12 mouse cellular contexts compared by ENCODE assay signal in the genomic region with DNA sequence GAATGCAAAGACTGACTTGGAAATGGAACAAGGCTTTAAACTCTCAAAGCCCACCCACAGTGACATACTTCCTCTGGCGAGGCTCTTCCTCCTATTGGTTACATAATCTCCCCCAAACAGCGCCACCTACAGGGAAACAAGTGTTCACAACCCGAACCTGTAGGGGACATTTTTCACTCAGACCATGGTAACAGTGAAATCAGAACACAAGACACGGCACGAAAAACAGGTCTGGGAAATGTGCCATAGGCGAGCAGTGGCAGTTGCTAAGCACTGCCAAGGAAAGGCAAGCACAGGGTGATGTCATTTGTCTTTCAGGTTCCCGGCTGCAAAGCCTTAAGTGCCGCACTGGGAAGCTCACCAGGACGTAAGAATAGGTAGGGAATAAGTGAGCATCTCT.
DNase-seq lines count a peak whose midpoint lies in the region; ATAC-seq and TF ChIP-seq lines count a peak whose summit lies in the region.
"Had no signal": no experiment of that assay in that cellular context is flagged by ENCODE, and none has a peak within 500 bp of the region (broad histone marks: within the 10 kb centered on the region; RNA-seq: fewer than 3 reads in every experiment).

No protein-coding gene starts in this region.

- H3K4me1 ChIP-seq in kidney, postnatal 0 days (replicated peaks; ENCODE audit: insufficient read depth, low read length) = peaks cover 16% of the 10 kb centered on the region
- peaks cover 35% of the 10 kb centered on the region for H3K4me1 ChIP-seq in E14TG2a.4 (replicated peaks; ENCODE audit: low read depth, low read length)

- WGBS in kidney, postnatal 0 days = 91% methylated on average over 9 of the region's 9 CpGs

- H3K27ac ChIP-seq in kidney, postnatal 0 days = no peak overlapping the region
- H3K27ac ChIP-seq: embryonic facial prominence, embryonic 13.5 days; heart, embryonic 13.5 days had no signal

- H3K9ac ChIP-seq in kidney, postnatal 0 days (ENCODE audit: low read depth, low read length) = no peak overlapping the region
- H3K9ac ChIP-seq: embryonic facial prominence, embryonic 13.5 days; heart, embryonic 13.5 days had no signal

- H3K4me3 ChIP-seq in kidney, postnatal 0 days (replicated peaks; ENCODE audit: low read depth, low read length) = no peak overlapping the region
- H3K4me3 ChIP-seq in E14TG2a.4 (replicated peaks; ENCODE audit: low read length) = no peak overlapping the region
- H3K4me3 ChIP-seq: embryonic facial prominence, embryonic 13.5 days; heart, embryonic 13.5 days had no signal

- no peaks in the 10 kb centered on the region for H3K36me3 ChIP-seq in kidney, postnatal 0 days (ENCODE audit: insufficient read depth, low read length)
- no peaks in the 10 kb centered on the region for H3K36me3 ChIP-seq in E14TG2a.4 (ENCODE audit: insufficient read depth, low read length)
- H3K36me3 ChIP-seq: embryonic facial prominence, embryonic 13.5 days; heart, embryonic 13.5 days had no signal

- no peak overlapping the region for H3K4me2 ChIP-seq in kidney, postnatal 0 days (ENCODE audit: low read length)
- H3K4me2 ChIP-seq: embryonic facial prominence, embryonic 13.5 days; heart, embryonic 13.5 days had no signal

- peak; percentile 9 to 16 for DNase-seq in cerebellum, postnatal 14 days
- DNase-seq in cerebellum, adult 18-20 months = no peak
- DNase-seq in kidney, postnatal 0 days (ENCODE audit: low spot score) = no peak
- no peak for DNase-seq in kidney, adult 18-20 months
- DNase-seq in brain, embryonic 18.5 days (ENCODE audit: low read depth, low spot score) = peak; percentile 12
- DNase-seq in B cell, adult 2 months = no peak
- DNase-seq in spleen, postnatal 14 days (ENCODE audit: low spot score in 2 of 2) = no peak
- DNase-seq: cerebellum, adult 11 months; kidney, adult 8-10 months had no signal

- no peaks in the 10 kb centered on the region for H3K9me3 ChIP-seq in kidney, postnatal 0 days (replicated peaks; ENCODE audit: low read length)
- no peaks in the 10 kb centered on the region; the same call in 1 of the 2 replicates for H3K9me3 ChIP-seq in E14TG2a.4 (ENCODE audit: low read length)
- H3K9me3 ChIP-seq: embryonic facial prominence, embryonic 13.5 days; heart, embryonic 13.5 days had no signal

- no peak for ATAC-seq in kidney, postnatal 0 days (replicated peaks; ENCODE audit: low FRiP score, low read depth)

- peak; percentile 19; the same call in 1 of the 2 replicates for TF ChIP-seq CTCF in kidney, postnatal 0 days (IDR thresholded peaks at IDR 0.05; ENCODE audit: low read depth)
- TF ChIP-seq CTCF in E14TG2a.4 (conservative IDR thresholded peaks at IDR 0.05; ENCODE audit: low read length) = peak; percentile 48

- no peaks in the 10 kb centered on the region for H3K27me3 ChIP-seq in kidney, postnatal 0 days (ENCODE audit: insufficient read depth, low read length)
- H3K27me3 ChIP-seq in E14TG2a.4 (ENCODE audit: insufficient read depth, low read length) = no peaks in the 10 kb centered on the region
- H3K27me3 ChIP-seq: embryonic facial prominence, embryonic 13.5 days; heart, embryonic 13.5 days had no signal

Comparison
In these comparisons a context has a peak if more than half of its experiments do, and no peak if none do; other contexts are left out.
1. DNase-seq: peak in cerebellum, postnatal 14 days (2 of 2) and brain, embryonic 18.5 days (single experiment); none in cerebellum, adult 18-20 months (0 of 2), kidney, postnatal 0 days (single experiment), kidney, adult 18-20 months (single experiment), B cell, adult 2 months (0 of 2) and spleen, postnatal 14 days (0 of 2).